Mouse (Mus musculus) spleen, adult 2 months (tissue): Measurements from ENCODE around the gene Gpr108.

Source experiments
- CTCF ChIP-seq: fragments of 200-500 bp; IDR thresholded peaks from 2 replicates; pipeline ENCODE4 v1.5.1; 2011; ENCODE audit warnings: mild to moderate bottlenecking, inconsistent platforms; ENCODE audit not compliant: insufficient read depth, insufficient read length, insufficient replicate concordance; ENCODE audit errors: extremely low read depth
- POLR2A ChIP-seq: fragments of 200-500 bp; IDR thresholded peaks from 2 replicates; pipeline ENCODE4 v1.6.1; 2011; ENCODE audit warnings: low read depth, low read length, inconsistent platforms

- TF ChIP-seq CTCF (no peak), POLR2A (no peak)
These were observed 26.3 kb downstream of the Gpr108 start for GRCm38 (mm10) chr17:57221911-57222310.
